Mouse (Mus musculus): Measurements from ENCODE around the gene Adora1. TPM values are rescaled to one million over a fixed set of nuclear protein-coding genes. Genes with fewer than 3 reads are reported as not detected.
A peak's percentile ranks its signal among the peaks of the same experiment; 100 is the strongest.

The Adora1 gene
- polyA plus RNA-seq, 1 experiment from 2014 or later, result 9.3 TPM

GRCm38 (mm10) chr1:134193126-134193525 is 42.1 kb downstream of the Adora1 start, which contains the start of gene Mybph:
Gene Mybph (plus strand): TSS chr1:134193448.
- Histone ChIP-seq H3K9ac (0 out of 2 replicates have a peak within 1 kb of the TSS, but pooled peaks have one; percentile 16), H3K36me3 (no peaks in the 10 kb centered on the region), H3K9me3 (replicated peaks) (no peaks in the 10 kb centered on the region), H3K4me1 (replicated peaks) (peaks cover 45% of the 10 kb centered on the region), H3K4me2 (no peak within 1 kb of the TSS), H3K27me3 (replicated peaks) (peaks cover 19% of the 10 kb centered on the region; the same call in 1 of the 2 replicates), H3K4me3 (no peak within 1 kb of the TSS), H3K27ac (ENCODE audit: poor library complexity, severe bottlenecking) (no peak within 1 kb of the TSS; the same call in 1 of the 2 replicates)
- no peak for ATAC-seq (ENCODE audit: insufficient number of reproducible peaks, low FRiP score)
- 68% methylated on average over 1 of the region's 1 CpGs for WGBS

GRCm38 (mm10) chr1:134192024-134192423 is 43.2 kb downstream of the Adora1 start:
- no peak overlapping the region for H3K27ac ChIP-seq (ENCODE audit: poor library complexity, severe bottlenecking)
- 34% methylated on average over 4 of the region's 4 CpGs for WGBS
- no peak overlapping the region for H3K9ac ChIP-seq
- no peaks in the 10 kb centered on the region for H3K36me3 ChIP-seq
- no peaks in the 10 kb centered on the region for H3K9me3 ChIP-seq (replicated peaks)
- peaks cover 45% of the 10 kb centered on the region for H3K4me1 ChIP-seq (replicated peaks)
- H3K4me2 ChIP-seq, result no peak overlapping the region
- no peak overlapping the region for H3K4me3 ChIP-seq
- no peak for ATAC-seq (ENCODE audit: insufficient number of reproducible peaks, low FRiP score)
- H3K27me3 ChIP-seq (replicated peaks), result peaks cover 19% of the 10 kb centered on the region; the same call in 1 of the 2 replicates

GRCm38 (mm10) chr1:134191192-134191591 is 44.0 kb downstream of the Adora1 start:
- no peak for ATAC-seq (ENCODE audit: insufficient number of reproducible peaks, low FRiP score)
- no peak overlapping the region for H3K4me2 ChIP-seq
- WGBS, result 78% methylated on average over 5 of the region's 5 CpGs
- H3K4me3 ChIP-seq, result no peak overlapping the region
- H3K27me3 ChIP-seq (replicated peaks), result peaks cover 19% of the 10 kb centered on the region; the same call in 1 of the 2 replicates
- no peak overlapping the region for H3K9ac ChIP-seq
- no peak overlapping the region for H3K27ac ChIP-seq (ENCODE audit: poor library complexity, severe bottlenecking)
- no peaks in the 10 kb centered on the region for H3K36me3 ChIP-seq
- peaks cover 41% of the 10 kb centered on the region for H3K4me1 ChIP-seq (replicated peaks)
- H3K9me3 ChIP-seq (replicated peaks), result no peaks in the 10 kb centered on the region

GRCm38 (mm10) chr1:134188989-134189729 is 46.1 kb downstream of the Adora1 start:
- Histone ChIP-seq H3K9me3 (replicated peaks) (no peaks in the 10 kb centered on the region), H3K4me3 (no peak overlapping the region), H3K36me3 (no peaks in the 10 kb centered on the region), H3K9ac (no peak overlapping the region), H3K4me1 (replicated peaks) (peaks cover 21% of the 10 kb centered on the region), H3K27ac (ENCODE audit: poor library complexity, severe bottlenecking) (no peak overlapping the region), H3K27me3 (replicated peaks) (peaks cover 19% of the 10 kb centered on the region; the same call in 1 of the 2 replicates), H3K4me2 (no peak overlapping the region; the same call in 1 of the 2 replicates)
- no peak for ATAC-seq (ENCODE audit: insufficient number of reproducible peaks, low FRiP score)
- WGBS, result 23% methylated on average over 12 of the region's 12 CpGs

- H3K4me2 ChIP-seq, result no peak overlapping the region
- WGBS, result 79% methylated on average over 5 of the region's 5 CpGs
- no peaks in the 10 kb centered on the region for H3K9me3 ChIP-seq (replicated peaks)
- H3K4me3 ChIP-seq, result no peak overlapping the region
- H3K27ac ChIP-seq (ENCODE audit: poor library complexity, severe bottlenecking), result no peak overlapping the region
- peaks cover 22% of the 10 kb centered on the region for H3K27me3 ChIP-seq (replicated peaks)
- H3K9ac ChIP-seq, result no peak overlapping the region
- ATAC-seq (ENCODE audit: insufficient number of reproducible peaks, low FRiP score), result no peak
- peaks cover 12% of the 10 kb centered on the region for H3K4me1 ChIP-seq (replicated peaks)
- H3K36me3 ChIP-seq, result no peaks in the 10 kb centered on the region
Measured at GRCm38 (mm10) chr1:134188217-134188616, 47.0 kb downstream of the Adora1 start.

GRCm38 (mm10) chr1:134184089-134184488 is 51.1 kb downstream of the Adora1 start:
- Histone ChIP-seq H3K36me3 (no peaks in the 10 kb centered on the region), H3K4me1 (replicated peaks) (peaks cover 13% of the 10 kb centered on the region), H3K4me2 (no peak overlapping the region), H3K27ac (ENCODE audit: poor library complexity, severe bottlenecking) (no peak overlapping the region), H3K4me3 (no peak overlapping the region), H3K27me3 (replicated peaks) (peaks cover 8% of the 10 kb centered on the region; the same call in 1 of the 2 replicates), H3K9ac (no peak overlapping the region), H3K9me3 (replicated peaks) (no peaks in the 10 kb centered on the region)
- no peak for ATAC-seq (ENCODE audit: insufficient number of reproducible peaks, low FRiP score)
- WGBS, result 74% methylated on average over 4 of the region's 4 CpGs

GRCm38 (mm10) chr1:134182025-134182424 is 53.2 kb downstream of the Adora1 start, which contains the start of gene Chil1:
Gene Chil1 (plus strand): TSS chr1:134182176.
- no peak within 1 kb of the TSS for H3K4me3 ChIP-seq
- no peak within 1 kb of the TSS for H3K9ac ChIP-seq
- H3K36me3 ChIP-seq, result no peaks in the 10 kb centered on the region
- H3K4me2 ChIP-seq, result no peak within 1 kb of the TSS
- H3K9me3 ChIP-seq (replicated peaks), result no peaks in the 10 kb centered on the region
- no peak for ATAC-seq (ENCODE audit: insufficient number of reproducible peaks, low FRiP score)
- peaks cover 11% of the 10 kb centered on the region for H3K4me1 ChIP-seq (replicated peaks)
- 65% methylated on average over 4 of the region's 4 CpGs for WGBS
- peaks cover 8% of the 10 kb centered on the region; the same call in 1 of the 2 replicates for H3K27me3 ChIP-seq (replicated peaks)
- H3K27ac ChIP-seq (ENCODE audit: poor library complexity, severe bottlenecking), result no peak within 1 kb of the TSS

GRCm38 (mm10) chr1:134177976-134178375 is 57.3 kb downstream of the Adora1 start:
- no peak for ATAC-seq (ENCODE audit: insufficient number of reproducible peaks, low FRiP score)
- Histone ChIP-seq H3K9me3 (replicated peaks) (no peaks in the 10 kb centered on the region), H3K36me3 (no peaks in the 10 kb centered on the region), H3K27me3 (replicated peaks) (no peaks in the 10 kb centered on the region), H3K4me2 (no peak overlapping the region), H3K4me3 (no peak overlapping the region), H3K9ac (no peak overlapping the region), H3K27ac (ENCODE audit: poor library complexity, severe bottlenecking) (no peak overlapping the region), H3K4me1 (replicated peaks) (peaks cover 11% of the 10 kb centered on the region)
- 82% methylated on average over 5 of the region's 5 CpGs for whole genome bisulfite sequencing

GRCm38 (mm10) chr1:134173081-134173480 is 62.1 kb downstream of the Adora1 start:
- H3K4me2 ChIP-seq, result no peak overlapping the region
- H3K27me3 ChIP-seq (replicated peaks), result no peaks in the 10 kb centered on the region
- no peak overlapping the region for H3K4me3 ChIP-seq
- no peak overlapping the region for H3K9ac ChIP-seq
- H3K36me3 ChIP-seq, result no peaks in the 10 kb centered on the region
- H3K27ac ChIP-seq (ENCODE audit: poor library complexity, severe bottlenecking), result no peak overlapping the region
- WGBS, result 67% methylated on average over 7 of the region's 7 CpGs
- ATAC-seq (ENCODE audit: insufficient number of reproducible peaks, low FRiP score), result no peak
- H3K4me1 ChIP-seq (replicated peaks), result peaks cover 7% of the 10 kb centered on the region
- no peaks in the 10 kb centered on the region for H3K9me3 ChIP-seq (replicated peaks)

- peaks cover 15% of the 10 kb centered on the region for H3K4me1 ChIP-seq (replicated peaks)
- H3K9me3 ChIP-seq (replicated peaks), result no peaks in the 10 kb centered on the region
- no peak for ATAC-seq (ENCODE audit: insufficient number of reproducible peaks, low FRiP score)
- H3K36me3 ChIP-seq, result no peaks in the 10 kb centered on the region
- no peak overlapping the region for H3K9ac ChIP-seq
- 85% methylated on average over 8 of the region's 8 CpGs for WGBS
- no peak overlapping the region for H3K4me3 ChIP-seq
- 0 out of 2 replicates have a peak, but pooled peaks cover 3% of the 10 kb centered on the region for H3K27me3 ChIP-seq (replicated peaks)
- no peak overlapping the region for H3K4me2 ChIP-seq
- no peak overlapping the region for H3K27ac ChIP-seq (ENCODE audit: poor library complexity, severe bottlenecking)
Measured at GRCm38 (mm10) chr1:134168985-134169697, 66.1 kb downstream of the Adora1 start.

GRCm38 (mm10) chr1:134168567-134168966 is 66.7 kb downstream of the Adora1 start:
- no peak overlapping the region for H3K4me3 ChIP-seq
- no peak overlapping the region for H3K9ac ChIP-seq
- H3K36me3 ChIP-seq, result no peaks in the 10 kb centered on the region
- WGBS, result 48% methylated on average over 3 of the region's 3 CpGs
- no peak overlapping the region for H3K27ac ChIP-seq (ENCODE audit: poor library complexity, severe bottlenecking)
- 0 out of 2 replicates have a peak, but pooled peaks cover 3% of the 10 kb centered on the region for H3K27me3 ChIP-seq (replicated peaks)
- no peak overlapping the region for H3K4me2 ChIP-seq
- no peaks in the 10 kb centered on the region for H3K9me3 ChIP-seq (replicated peaks)
- H3K4me1 ChIP-seq (replicated peaks), result peaks cover 15% of the 10 kb centered on the region
- ATAC-seq (ENCODE audit: insufficient number of reproducible peaks, low FRiP score), result no peak

Measured in heart, embryonic 12.5 days (tissue).